Mouse (Mus musculus) CH12.LX (cell line): Measurements from ENCODE around the gene Abtb1. TPM values are rescaled to one million over a fixed set of nuclear protein-coding genes. Genes with fewer than 3 reads are reported as not detected.

ENCODE experiments used
- DNase-seq: peaks from one replicate; pipeline ENCODE4 v3.0.0-alpha.2; 2013; ENCODE audit errors: extremely low read depth
- H3K27ac ChIP-seq: 2 replicates; pipeline ENCODE4 v1.5.1; 2012; ENCODE audit warnings: low read depth, mild to moderate bottlenecking, control low read depth, moderate library complexity; ENCODE audit not compliant: insufficient read depth
- H3K27me3 ChIP-seq: replicated peaks from 2 replicates; pipeline ENCODE3; 2012; ENCODE audit warnings: inconsistent platforms
- H3K36me3 ChIP-seq, 2 experiments: replicated peaks in 1 of 2; 2 replicates each; pipeline versions ENCODE3 to v1.6.1; 2012; ENCODE audit warnings: inconsistent platforms in 1 of 2, low read length in 1 of 2, mild to moderate bottlenecking in 1 of 2, mixed read lengths in 1 of 2, moderate library complexity in 1 of 2; ENCODE audit not compliant: control insufficient read depth in 1 of 2, insufficient read depth in 1 of 2
- H3K4me1 ChIP-seq, 2 experiments: 2 replicates each; pipeline ENCODE4 v1.6.1; 2012; ENCODE audit warnings: inconsistent platforms in 1 of 2, moderate library complexity in 1 of 2; ENCODE audit not compliant: insufficient read depth in 2 of 2, control insufficient read depth in 1 of 2
- H3K4me2 ChIP-seq: 2 replicates; pipeline ENCODE4 v1.6.1; 2012; ENCODE audit warnings: low read depth, mild to moderate bottlenecking, control low read depth; ENCODE audit not compliant: poor library complexity, insufficient read depth, severe bottlenecking
- H3K4me3 ChIP-seq, 3 experiments: fragments of 150-350 bp in 1 of 3; sonication (generic) in 1 of 3; replicated peaks in 1 of 3; 2 replicates each; pipeline versions ENCODE3 to v1.5.1; 2011 to 2012; ENCODE audit warnings: low read depth in 2 of 3, low read length in 2 of 3, mild to moderate bottlenecking in 2 of 3, moderate library complexity in 2 of 3, control low read depth in 1 of 3, improper control_type of control experiment in 1 of 3, inconsistent platforms in 1 of 3, mixed read lengths in 1 of 3; ENCODE audit not compliant: poor library complexity in 1 of 3
- H3K79me2 ChIP-seq: replicated peaks from 2 replicates; pipeline ENCODE4 v1.6.1; 2012; ENCODE audit warnings: mild to moderate bottlenecking, moderate library complexity; ENCODE audit not compliant: control insufficient read depth, poor library complexity, insufficient read depth, severe bottlenecking; ENCODE audit errors: extremely low read depth
- H3K9ac ChIP-seq: 2 replicates; pipeline ENCODE4 v1.6.1; 2012; ENCODE audit warnings: low read depth, mild to moderate bottlenecking, control low read depth, moderate library complexity; ENCODE audit not compliant: insufficient read depth
- H3K9me3 ChIP-seq: replicated peaks from 2 replicates; pipeline ENCODE3; 2012; ENCODE audit warnings: low read length, inconsistent platforms, mixed read lengths
- CTCF ChIP-seq, 2 experiments: IDR thresholded peaks in 1 of 2; conservative IDR thresholded peaks in 1 of 2; 2 replicates each; pipeline ENCODE4 v1.5.1; 2011 to 2012; ENCODE audit warnings: low read depth in 2 of 2, low read length in 2 of 2, improper control_type of control experiment in 1 of 2, inconsistent platforms in 1 of 2, mild to moderate bottlenecking in 1 of 2, moderate library complexity in 1 of 2
- E2F4 ChIP-seq: IDR thresholded peaks from 2 replicates; pipeline ENCODE4 v1.6.1; 2011; ENCODE audit warnings: low read depth, low read length, improper control_type of control experiment; ENCODE audit not compliant: insufficient replicate concordance
- EP300 ChIP-seq: IDR thresholded peaks from 2 replicates; pipeline ENCODE4 v1.6.1; 2011; ENCODE audit warnings: low read length, improper control_type of control experiment
- HCFC1 ChIP-seq: IDR thresholded peaks from 2 replicates; pipeline ENCODE4 v1.6.1; 2012; ENCODE audit warnings: low read depth, mild to moderate bottlenecking, inconsistent platforms, low read length, improper control_type of control experiment
- KAT2A ChIP-seq: IDR thresholded peaks from 2 replicates; pipeline ENCODE4 v1.6.1; 2012; ENCODE audit warnings: low read length, improper control_type of control experiment, inconsistent platforms; ENCODE audit not compliant: insufficient replicate concordance
- MAFK ChIP-seq: IDR thresholded peaks from 2 replicates; pipeline ENCODE4 v1.6.1; 2011; ENCODE audit warnings: low read length, improper control_type of control experiment; ENCODE audit not compliant: insufficient replicate concordance
- MAX ChIP-seq: IDR thresholded peaks from 2 replicates; pipeline ENCODE4 v1.6.1; 2011; ENCODE audit warnings: low read length, improper control_type of control experiment
- MEF2A ChIP-seq: IDR thresholded peaks from 2 replicates; pipeline ENCODE4 v1.6.1; 2014; ENCODE audit warnings: low read depth, mild to moderate bottlenecking, inconsistent platforms, low read length, improper control_type of control experiment, borderline replicate concordance
- MXI1 ChIP-seq: IDR thresholded peaks from 2 replicates; pipeline ENCODE4 v1.6.1; 2011; ENCODE audit warnings: mild to moderate bottlenecking, low read depth, low read length, improper control_type of control experiment
- NELFE ChIP-seq: IDR thresholded peaks from 2 replicates; pipeline ENCODE4 v1.6.1; 2011; ENCODE audit warnings: low read depth, low read length, improper control_type of control experiment
- POLR2A ChIP-seq: IDR thresholded peaks from 2 replicates; pipeline ENCODE4 v1.6.1; 2011; ENCODE audit warnings: low read depth, mild to moderate bottlenecking, improper control_type of control experiment, low read length
- SIN3A ChIP-seq: IDR thresholded peaks from 2 replicates; pipeline ENCODE4 v1.6.1; 2012; ENCODE audit warnings: low read length, improper control_type of control experiment, inconsistent platforms
- SMC3 ChIP-seq: IDR thresholded peaks from 2 replicates; pipeline ENCODE4 v1.6.1; 2011; ENCODE audit warnings: low read depth, low read length, improper control_type of control experiment
- USF2 ChIP-seq: conservative IDR thresholded peaks from 2 replicates; pipeline ENCODE4 v1.6.1; 2011; ENCODE audit warnings: low read depth, low read length, improper control_type of control experiment
- ZC3H11A ChIP-seq: IDR thresholded peaks from 2 replicates; pipeline ENCODE4 v1.6.1; 2012; ENCODE audit warnings: low read depth, mild to moderate bottlenecking, inconsistent platforms, low read length, improper control_type of control experiment
- ZKSCAN1 ChIP-seq: IDR thresholded peaks from 2 replicates; pipeline ENCODE4 v1.6.1; 2012; ENCODE audit warnings: low read depth, inconsistent platforms, low read length, improper control_type of control experiment, borderline replicate concordance
- dilution Hi-C: fragments of 300-500 bp; cut with MboI; formaldehyde crosslinking; loops from 2 replicates; pipeline ENCODE4 v1.14.3; 2020; ENCODE audit warnings: low sequenced_read_pairs; ENCODE audit not compliant: extremely low pct_unique_long_range_greater_than_20kb, extremely low pct_ligation_motif_present
- in situ Hi-C: fragments of 300-500 bp; cut with MboI; formaldehyde crosslinking; loops from 3 replicates; pipeline ENCODE4 v1.14.3; 2019; ENCODE audit warnings: low sequenced_read_pairs, low pct_ligation_motif_present, low pct_unique_long_range_greater_than_20kb, mixed read lengths
- polyA plus RNA-seq: library from polyadenylated mRNA; unstranded; fragments of >175 nt; gene quantifications from 2 replicates; pipeline ENCODE4 v1.2.1, GENCODE M21; 2012; ENCODE audit warnings: low read depth; ENCODE audit not compliant: insufficient read length
- total RNA-seq, 2 experiments: library from RNA; depleted of rRNA; stranded (reverse); fragments of 300-350 nt in 1 of 2; fragments of >200 nt in 1 of 2; gene quantifications; 2 replicates each; pipeline ENCODE4 v1.2.3; 2012 to 2014

Abtb1 gene
- total and polyA plus RNA-seq, 3 experiments = 13.0 to 20.8 (median 18.4) TPM

DNA sequence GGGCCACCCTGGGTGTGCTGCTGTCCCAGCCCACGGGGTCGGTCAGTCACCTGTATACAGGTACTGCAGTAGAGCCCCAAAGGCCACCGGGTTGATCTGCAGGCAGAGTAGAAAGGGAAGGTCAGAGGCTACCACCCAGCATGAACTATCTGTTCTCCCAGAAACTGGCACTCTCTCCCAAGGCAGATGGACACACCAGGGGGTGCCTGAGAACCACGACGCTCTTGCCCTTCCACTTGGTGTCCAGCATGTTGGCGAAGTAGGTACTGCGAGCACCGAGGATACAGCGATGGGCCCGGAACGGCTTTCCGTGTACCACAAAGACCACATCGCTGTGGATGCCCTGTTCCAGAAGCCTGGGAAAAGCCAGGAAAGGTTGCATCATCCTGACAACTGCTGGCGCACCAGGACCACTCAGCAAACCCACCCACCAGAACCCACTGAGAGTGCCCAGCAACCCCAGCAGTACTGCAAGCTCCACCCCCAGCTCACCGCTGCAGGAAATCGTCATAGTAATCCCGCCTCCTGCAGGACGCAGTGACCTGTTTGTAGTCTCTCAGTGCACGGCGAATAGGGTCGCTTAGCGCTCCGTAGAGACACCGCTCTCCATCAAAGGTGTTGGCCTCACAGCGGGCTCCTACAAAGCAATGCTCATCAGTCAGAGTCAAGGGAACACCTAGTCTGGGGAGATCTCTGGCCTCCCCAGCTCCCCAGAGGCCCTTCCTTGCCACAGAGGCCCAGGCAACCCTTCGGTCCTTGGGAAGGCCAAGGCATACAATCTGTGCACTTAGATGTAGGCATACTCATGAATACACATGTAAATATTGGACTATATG is 2.4 kb downstream of the Abtb1 start:
- H3K36me3 ChIP-seq = peaks cover 33 to 55% of the 10 kb centered on the region in 2 experiments
- no peak overlapping the region for H3K4me2 ChIP-seq
- DNase-seq = no peak
- dilution Hi-C loops = no loop called here
- no peak overlapping the region for H3K27ac ChIP-seq
- H3K4me3 ChIP-seq = no peak overlapping the region
- H3K9ac ChIP-seq = no peak overlapping the region
- TF ChIP-seq MAFK (no peak), NELFE (no peak), KAT2A (no peak), MXI1 (no peak)
- TF ChIP-seq, all 38 proteins: peak for 0
- in situ Hi-C loops = no loop called here
- H3K27me3 ChIP-seq = peaks cover 3% of the 10 kb centered on the region
- H3K4me1 ChIP-seq = peaks cover 30 to 43% of the 10 kb centered on the region in 2 experiments
- H3K9me3 ChIP-seq = no peaks in the 10 kb centered on the region
- H3K79me2 ChIP-seq = peaks cover 2% of the 10 kb centered on the region; the same call in 1 of the 2 replicates

DNA sequence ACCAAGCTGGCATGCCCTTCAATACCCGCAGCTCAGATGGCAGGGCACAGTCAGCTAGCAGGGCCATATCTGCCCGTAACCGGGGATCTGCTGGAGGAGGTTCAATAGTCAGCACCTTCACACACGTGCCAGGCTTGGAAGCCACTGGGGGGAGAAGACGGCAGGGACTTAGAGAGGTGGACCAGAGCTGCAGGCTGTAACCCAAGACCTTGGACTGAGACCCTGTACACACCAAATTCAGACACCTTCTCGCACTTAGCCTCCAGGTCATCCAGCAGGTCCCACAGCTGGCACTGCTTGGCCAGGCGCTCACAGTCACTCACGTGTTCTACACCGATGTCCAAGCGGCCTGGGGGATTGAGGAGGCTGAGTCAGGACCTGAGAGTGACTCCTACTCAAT is 3.2 kb downstream of the Abtb1 start:
- no peaks in the 10 kb centered on the region for H3K9me3 ChIP-seq
- H3K27ac ChIP-seq = no peak overlapping the region
- peaks cover 3% of the 10 kb centered on the region for H3K27me3 ChIP-seq
- peaks cover 2% of the 10 kb centered on the region; the same call in 1 of the 2 replicates for H3K79me2 ChIP-seq
- no peak overlapping the region for H3K9ac ChIP-seq
- dilution Hi-C loops (no loop called here), in situ Hi-C loops (no loop called here)
- no peak overlapping the region for H3K4me2 ChIP-seq
- H3K4me3 ChIP-seq = no peak overlapping the region
- peaks cover 37 to 50% of the 10 kb centered on the region in 2 experiments for H3K4me1 ChIP-seq
- no peak for DNase-seq
- TF ChIP-seq ZKSCAN1 = no peak
- peaks cover 33 to 58% of the 10 kb centered on the region in 2 experiments for H3K36me3 ChIP-seq

GRCm38 (mm10) chr6:88837999-88838398 is 3.8 kb downstream of the Abtb1 start:
- no peak overlapping the region for H3K4me2 ChIP-seq
- peaks cover 33 to 58% of the 10 kb centered on the region in 2 experiments for H3K36me3 ChIP-seq
- no peak for DNase-seq
- no peak overlapping the region for H3K27ac ChIP-seq
- TF ChIP-seq ZC3H11A (no peak), E2F4 (no peak), EP300 (no peak), HCFC1 (no peak), CTCF (conservative IDR thresholded peaks at IDR 0.05 in 1 of 2, IDR thresholded peaks at IDR 0.05 in 1 of 2; ENCODE audit: low read depth in 2 of 2, low read length in 2 of 2) (no peak), SMC3 (no peak), MXI1 (no peak), USF2 (no peak), POLR2A (no peak), MAX (no peak), SIN3A (no peak), MEF2A (no peak)
- dilution Hi-C loops = no loop called here
- in situ Hi-C loops = no loop called here
- H3K9ac ChIP-seq = no peak overlapping the region
- H3K9me3 ChIP-seq = no peaks in the 10 kb centered on the region
- peaks cover 35 to 48% of the 10 kb centered on the region in 2 experiments for H3K4me1 ChIP-seq
- no peak overlapping the region for H3K4me3 ChIP-seq
- H3K27me3 ChIP-seq = peaks cover 3% of the 10 kb centered on the region
- H3K79me2 ChIP-seq = peaks cover 2% of the 10 kb centered on the region; the same call in 1 of the 2 replicates
